17 mouse cellular contexts compared by ENCODE assay signal in genomic region chr11:55265647-55266046, GRCm38 (mm10).
A peak's percentile ranks its signal among the peaks of the same experiment; 100 is the strongest.
DNase-seq lines count a peak whose midpoint lies in the region; ATAC-seq lines count a peak whose summit lies in the region.
"Had no signal": no experiment of that assay in that cellular context is flagged by ENCODE, and none has a peak within 500 bp of the region (broad histone marks: within the 10 kb centered on the region; RNA-seq: fewer than 3 reads in every experiment).

No protein-coding gene starts in this region.

- no peaks in the 10 kb centered on the region for H3K27me3 ChIP-seq in forebrain, embryonic 13.5 days
- H3K27me3 ChIP-seq in forebrain, embryonic 12.5 days: no peaks in the 10 kb centered on the region
- H3K27me3 ChIP-seq in forebrain, embryonic 16.5 days (replicated peaks; ENCODE audit: control insufficient read depth, insufficient read depth, low read length): no peaks in the 10 kb centered on the region
- H3K27me3 ChIP-seq: embryonic facial prominence, embryonic 12.5 days; hindbrain, embryonic 15.5 days; midbrain, embryonic 13.5 days had no signal

- no peaks in the 10 kb centered on the region for H3K4me1 ChIP-seq in forebrain, embryonic 13.5 days
- H3K4me1 ChIP-seq in forebrain, embryonic 12.5 days: no peaks in the 10 kb centered on the region
- no peaks in the 10 kb centered on the region; the same call in 1 of the 2 replicates for H3K4me1 ChIP-seq in forebrain, embryonic 16.5 days (replicated peaks; ENCODE audit: control insufficient read depth, insufficient read depth, low read length)
- H3K4me1 ChIP-seq: embryonic facial prominence, embryonic 12.5 days; heart, embryonic 13.5 days; hindbrain, embryonic 15.5 days; midbrain, embryonic 13.5 days had no signal

- H3K4me3 ChIP-seq in forebrain, embryonic 13.5 days: no peak overlapping the region
- no peak overlapping the region for H3K4me3 ChIP-seq in forebrain, embryonic 12.5 days (replicated peaks)
- no peak overlapping the region for H3K4me3 ChIP-seq in forebrain, embryonic 16.5 days (replicated peaks; ENCODE audit: low read length)
- H3K4me3 ChIP-seq: embryonic facial prominence, embryonic 12.5 days; heart, embryonic 13.5 days; hindbrain, embryonic 15.5 days; midbrain, embryonic 13.5 days had no signal

- DNase-seq in layer of hippocampus, adult 11-12 months (ENCODE audit: low spot score): peak; percentile 22
- no peak for DNase-seq in layer of hippocampus, adult 9-10 months (ENCODE audit: low spot score)
- DNase-seq in brain, adult 2 months (ENCODE audit: low read depth, low spot score): peak; percentile 50
- no peak for DNase-seq in kidney, postnatal 4 days
- DNase-seq: cerebellum, postnatal 36 days; kidney, adult 18-20 months; kidney, postnatal 14 days; lung, adult 18-20 months; lung, postnatal 36 days; right cerebral cortex, postnatal 14 days had no signal

- no peaks in the 10 kb centered on the region for H3K9me3 ChIP-seq in forebrain, embryonic 13.5 days (replicated peaks)
- H3K9me3 ChIP-seq in forebrain, embryonic 12.5 days: no peaks in the 10 kb centered on the region
- no peaks in the 10 kb centered on the region for H3K9me3 ChIP-seq in forebrain, embryonic 16.5 days (ENCODE audit: control insufficient read depth, low read length)
- H3K9me3 ChIP-seq: embryonic facial prominence, embryonic 12.5 days; heart, embryonic 13.5 days; hindbrain, embryonic 15.5 days; midbrain, embryonic 13.5 days had no signal

- H3K4me2 ChIP-seq in forebrain, embryonic 13.5 days: no peak overlapping the region
- no peak overlapping the region for H3K4me2 ChIP-seq in forebrain, embryonic 12.5 days
- no peak overlapping the region for H3K4me2 ChIP-seq in forebrain, embryonic 16.5 days (ENCODE audit: low read length)
- H3K4me2 ChIP-seq: embryonic facial prominence, embryonic 12.5 days; heart, embryonic 13.5 days; hindbrain, embryonic 15.5 days; midbrain, embryonic 13.5 days had no signal

- H3K36me3 ChIP-seq in forebrain, embryonic 13.5 days (ENCODE audit: poor library complexity, severe bottlenecking): no peaks in the 10 kb centered on the region
- no peaks in the 10 kb centered on the region for H3K36me3 ChIP-seq in forebrain, embryonic 12.5 days (replicated peaks)
- no peaks in the 10 kb centered on the region for H3K36me3 ChIP-seq in forebrain, embryonic 16.5 days (ENCODE audit: control insufficient read depth, insufficient read depth)
- H3K36me3 ChIP-seq: embryonic facial prominence, embryonic 12.5 days; heart, embryonic 13.5 days; hindbrain, embryonic 15.5 days; midbrain, embryonic 13.5 days had no signal

- WGBS in forebrain, embryonic 13.5 days: 53% methylated on average over 2 of the region's 2 CpGs
- WGBS in forebrain, embryonic 12.5 days: 59% methylated on average over 2 of the region's 2 CpGs
- WGBS in forebrain, embryonic 16.5 days: 39% methylated on average over 2 of the region's 2 CpGs

- no peak overlapping the region for H3K9ac ChIP-seq in forebrain, embryonic 13.5 days
- no peak overlapping the region for H3K9ac ChIP-seq in forebrain, embryonic 12.5 days
- no peak overlapping the region for H3K9ac ChIP-seq in forebrain, embryonic 16.5 days (replicated peaks; ENCODE audit: low read depth, low read length)
- H3K9ac ChIP-seq: embryonic facial prominence, embryonic 12.5 days; heart, embryonic 13.5 days; hindbrain, embryonic 15.5 days; midbrain, embryonic 13.5 days had no signal

- no peak overlapping the region for H3K27ac ChIP-seq in forebrain, embryonic 13.5 days
- no peak overlapping the region for H3K27ac ChIP-seq in forebrain, embryonic 12.5 days
- no peak overlapping the region for H3K27ac ChIP-seq in forebrain, embryonic 16.5 days (ENCODE audit: low read length)
- H3K27ac ChIP-seq: embryonic facial prominence, embryonic 12.5 days; heart, embryonic 13.5 days; hindbrain, embryonic 15.5 days; midbrain, embryonic 13.5 days had no signal

- peak; percentile 82 for ATAC-seq in forebrain, embryonic 13.5 days
- ATAC-seq in forebrain, embryonic 12.5 days (ENCODE audit: low FRiP score): no peak
- peak; percentile 79 for ATAC-seq in forebrain, embryonic 16.5 days
- ATAC-seq: midbrain, embryonic 13.5 days had no signal

Comparison
In these comparisons a context has a peak if more than half of its experiments do, and no peak if none do; other contexts are left out.
1. DNase-seq: peak in layer of hippocampus, adult 11-12 months (single experiment) and brain, adult 2 months (single experiment); none in layer of hippocampus, adult 9-10 months (single experiment) and kidney, postnatal 4 days (0 of 2).